Mouse (Mus musculus) gastrocnemius, postnatal 36 days (tissue): ENCODE results near the gene AC134908.4. TPM values are rescaled to one million over a fixed set of nuclear protein-coding genes. Genes with fewer than 3 reads are reported as not detected.

Experiments
- DNase-seq, 2 experiments: peaks; one replicate each; pipeline ENCODE4 v3.0.0; 2022
- intact Hi-C: fragments of 180-260 bp; cut with DNase I; formaldehyde crosslinking; loops from one replicate; pipeline ENCODE4 v1.15.1; 2025
- long read RNA-seq, 2 experiments: library from polyadenylated mRNA; stranded (forward); transcript quantifications; one replicate each; pipeline ENCODE4 v2.0.0; 2021
- total RNA-seq, 2 experiments: library from RNA; stranded (reverse); gene quantifications; 2 replicates each; pipeline ENCODE4 v1.2.3; 2021

Gene AC134908.4
- total RNA-seq, result not detected
- long read RNA-seq, experiment 1, result 0 reads
- long read RNA-seq, experiment 2, partial matches to known transcripts, result 0 of 4 reads
- long read RNA-seq, experiment 2, other reads (novel, unspliced or antisense), result 4 of 4 reads

GRCm38 (mm10) chr17:25795609-25796092 lies at the start of gene AC134908.4:
Gene AC134908.4 (minus strand): TSS chr17:25795659.
- no peak for DNase-seq
- intact Hi-C loops, result loop anchor here (2.0 kb wide), 1 partner anchor 21 kb away; no protein-coding TSS in a partner anchor

GRCm38 (mm10) chr17:25844396-25844901 lies 49.0 kb upstream of the AC134908.4 start, which contains the start of gene Rhot2:
Gene Rhot2 (minus strand): TSS chr17:25844851.
- intact Hi-C loops, result no loop called here
- peak; percentile 90 to 94 for DNase-seq

- intact Hi-C loops, result no loop called here
- no peak for DNase-seq
Observed at GRCm38 (mm10) chr17:25843636-25844395, 48.4 kb upstream of the AC134908.4 start.

- intact Hi-C loops, result no loop called here
- no peak for DNase-seq
Observed at GRCm38 (mm10) chr17:25843122-25843521, 47.7 kb upstream of the AC134908.4 start.

GRCm38 (mm10) chr17:25842509-25842908 lies 47.0 kb upstream of the AC134908.4 start:
- no peak for DNase-seq
- intact Hi-C loops, result no loop called here

- DNase-seq, result no peak
- intact Hi-C loops, result no loop called here
Observed at GRCm38 (mm10) chr17:25841117-25841880, 45.8 kb upstream of the AC134908.4 start, which contains the start of gene Gm20683. Gene Gm20683 (minus strand): TSS chr17:25841763.

- intact Hi-C loops, result no loop called here
- no peak for DNase-seq
Observed at GRCm38 (mm10) chr17:25840519-25840918, 45.1 kb upstream of the AC134908.4 start.

GRCm38 (mm10) chr17:25839455-25840235 lies 44.2 kb upstream of the AC134908.4 start:
- DNase-seq, result no peak
- intact Hi-C loops, result no loop called here

- intact Hi-C loops, result no loop called here
- DNase-seq, result no peak
Observed at GRCm38 (mm10) chr17:25838904-25839303, 43.4 kb upstream of the AC134908.4 start.

- no peak for DNase-seq
- intact Hi-C loops, result no loop called here
Observed at GRCm38 (mm10) chr17:25837533-25837932, 42.1 kb upstream of the AC134908.4 start.

GRCm38 (mm10) chr17:25837076-25837410 lies 41.6 kb upstream of the AC134908.4 start, which contains the start of gene Rhbdl1:
Gene Rhbdl1 (minus strand): TSS chr17:25837295.
- DNase-seq, result peak; percentile 72
- intact Hi-C loops, result no loop called here

GRCm38 (mm10) chr17:25836397-25837075 lies 41.1 kb upstream of the AC134908.4 start:
- intact Hi-C loops, result no loop called here
- DNase-seq, result no peak

- DNase-seq, result no peak
- intact Hi-C loops, result no loop called here
Observed at GRCm38 (mm10) chr17:25835816-25836215, 40.4 kb upstream of the AC134908.4 start.

GRCm38 (mm10) chr17:25835301-25835700 lies 39.8 kb upstream of the AC134908.4 start:
- intact Hi-C loops, result no loop called here
- DNase-seq, result no peak

GRCm38 (mm10) chr17:25834595-25835222 lies 39.2 kb upstream of the AC134908.4 start:
- intact Hi-C loops, result no loop called here
- DNase-seq, result no peak

- intact Hi-C loops, result loop anchor here (2.0 kb wide), 1 partner anchor 41 kb away; the partner anchor contains the start of gene Mettl26
- DNase-seq, result no peak
Observed at GRCm38 (mm10) chr17:25833961-25834594, 38.6 kb upstream of the AC134908.4 start.

- peak; percentile 89 to 93 for DNase-seq
- intact Hi-C loops, result loop anchor here (2.0 kb wide), 1 partner anchor 42 kb away; the partner anchor contains the start of gene Mettl26
Observed at GRCm38 (mm10) chr17:25833291-25833663, 37.8 kb upstream of the AC134908.4 start, which contains the start of gene Stub1. Gene Stub1 (minus strand): TSS chr17:25833404.
